Mouse (Mus musculus) forelimb bud, embryonic 11.5 days (tissue): ENCODE data around the gene Slc9a2.

ENCODE experiments used
- DNase-seq: peaks from one replicate; pipeline ENCODE4 v3.0.0-alpha.2; 2012; ENCODE audit warnings: low read depth, low spot score

The Slc9a2 gene

GRCm38 (mm10) chr1:40785876-40786445 is 105.6 kb downstream of the Slc9a2 start:
- no peak for DNase-seq

DNA sequence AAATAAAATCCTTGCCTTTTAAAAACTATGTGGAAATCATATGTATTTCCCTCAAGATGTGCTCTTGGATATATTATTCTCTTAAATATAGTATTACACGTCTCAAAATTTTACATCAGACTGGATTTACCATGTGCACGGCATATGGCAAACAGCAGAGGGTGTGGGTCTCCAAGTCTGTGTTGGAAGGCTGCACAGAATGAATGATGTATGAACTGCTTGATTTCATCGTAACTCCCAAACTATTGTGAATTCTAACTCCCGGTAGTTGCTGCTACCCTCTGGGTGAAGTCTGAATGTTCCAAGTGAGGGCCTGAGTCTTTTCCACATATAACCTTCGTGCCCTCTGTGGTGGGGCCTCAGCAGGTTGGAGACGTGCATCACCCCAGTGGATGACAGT is 108.6 kb downstream of the Slc9a2 start:
- DNase-seq: no peak

GRCm38 (mm10) chr1:40789666-40790233 is 109.4 kb downstream of the Slc9a2 start:
- DNase-seq: no peak

DNA sequence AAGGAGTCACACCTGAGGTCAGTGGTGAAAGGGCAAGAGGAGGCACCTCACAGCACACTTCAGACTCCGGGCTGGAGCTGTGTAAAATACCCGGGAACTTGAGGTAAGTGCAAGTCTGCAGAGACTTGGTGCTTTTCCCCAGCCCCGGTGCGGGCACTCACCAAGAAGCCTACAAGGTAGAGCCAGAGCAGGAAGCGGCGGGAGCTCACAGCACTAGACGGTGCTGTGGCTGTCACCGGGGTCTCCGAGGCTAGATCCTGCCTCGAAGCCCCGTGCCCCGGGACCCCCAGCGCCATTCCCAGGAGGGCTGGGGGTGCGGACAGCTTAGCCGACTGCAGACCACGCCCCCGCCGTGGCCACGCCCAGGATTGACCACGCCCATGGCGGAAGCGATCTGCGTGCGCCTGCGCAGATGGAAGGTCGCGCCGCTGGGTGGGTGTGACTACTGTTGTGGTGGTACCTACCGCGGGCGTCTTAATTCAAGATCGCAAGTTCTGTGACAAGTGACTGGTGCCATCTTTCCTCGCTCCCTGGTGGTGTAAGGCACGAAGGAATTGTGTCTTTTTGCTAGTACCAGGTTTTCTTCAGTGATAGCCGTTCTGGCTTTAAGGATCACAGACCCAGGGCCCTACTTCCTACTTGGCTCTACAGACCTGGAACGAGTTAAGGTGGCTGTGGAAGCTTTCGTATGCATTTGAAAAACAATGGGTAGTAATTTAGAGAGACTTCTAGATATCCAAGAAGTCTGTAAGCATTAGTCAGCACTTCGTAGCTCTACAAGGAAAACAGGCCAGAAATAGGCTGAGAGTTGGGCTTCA is 110.2 kb downstream of the Slc9a2 start, which contains the start of gene Mfsd9:
Gene Mfsd9, minus strand, starts transcription at position 364 of the 818 bp plus-strand sequence.
- DNase-seq: peak; percentile 91

DNA sequence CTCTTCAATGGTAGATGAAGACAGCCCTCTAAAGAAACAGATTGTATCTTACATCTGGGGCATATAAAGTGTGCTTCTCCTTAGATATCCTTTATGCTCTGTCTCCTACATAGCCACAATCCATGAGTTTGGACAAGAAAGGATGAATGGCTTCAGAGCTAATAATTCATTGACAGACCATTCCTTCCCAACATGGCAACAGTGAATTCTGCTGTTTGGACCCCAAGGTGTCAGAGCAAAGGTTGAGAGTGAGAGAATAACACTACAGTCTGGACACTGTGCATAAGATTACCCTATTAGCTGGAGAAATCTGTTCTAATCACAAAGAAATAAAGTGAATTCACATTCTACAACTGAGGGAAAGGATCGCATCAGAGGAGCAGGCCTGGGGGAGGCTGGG is 115.1 kb downstream of the Slc9a2 start:
- DNase-seq: no peak

- DNase-seq: peak; percentile 49
Measured at GRCm38 (mm10) chr1:40797348-40797747, 117.0 kb downstream of the Slc9a2 start.

DNA sequence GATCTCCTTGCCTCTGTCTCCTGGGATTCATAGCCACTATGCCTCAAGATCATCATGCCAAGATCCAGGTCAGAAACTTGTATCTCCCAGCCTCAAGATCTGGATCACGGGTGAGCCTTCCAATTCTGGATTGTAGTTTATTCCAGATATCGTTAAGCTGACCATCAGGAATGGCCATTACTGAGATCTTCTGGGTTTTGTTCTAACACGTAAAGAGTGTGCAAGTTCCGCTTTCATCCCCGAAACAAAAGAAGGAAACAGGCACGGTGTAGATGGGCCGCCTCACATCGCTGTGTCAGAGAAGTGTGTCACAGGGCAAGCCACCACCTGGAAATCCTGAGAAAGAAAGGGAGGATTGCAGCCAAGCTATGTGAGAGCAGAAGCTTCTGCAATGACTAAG is 118.7 kb downstream of the Slc9a2 start:
- DNase-seq: no peak

GRCm38 (mm10) chr1:40800908-40801307 is 120.5 kb downstream of the Slc9a2 start:
- DNase-seq: no peak

- peak; percentile 57 for DNase-seq
Measured at GRCm38 (mm10) chr1:40802759-40803158, 122.4 kb downstream of the Slc9a2 start.

DNA sequence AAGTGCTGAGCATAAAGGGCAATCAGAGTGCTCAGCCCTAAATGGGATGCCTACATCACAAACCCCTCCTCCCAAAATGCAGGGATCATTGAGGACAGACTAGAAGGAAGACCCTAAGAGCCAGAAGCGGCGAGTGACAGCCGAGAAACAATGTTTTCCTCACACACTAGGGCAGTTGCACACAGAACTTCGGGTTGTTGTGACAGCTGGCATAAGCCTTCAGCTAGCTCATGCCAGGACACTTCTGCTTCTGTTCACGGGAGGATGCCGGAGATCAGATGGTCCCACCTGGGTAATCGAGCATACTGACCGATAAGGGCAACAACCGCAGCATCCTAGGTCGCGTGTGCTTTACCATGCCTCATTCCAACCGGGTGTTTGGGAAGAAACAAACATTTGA is 123.7 kb downstream of the Slc9a2 start:
- no peak for DNase-seq

GRCm38 (mm10) chr1:40805351-40805750 is 125.0 kb downstream of the Slc9a2 start, which contains the start of gene Tmem182:
TSS of gene Tmem182 (plus strand) at chr1:40805601.
- DNase-seq: no peak

- DNase-seq: no peak
Measured at GRCm38 (mm10) chr1:40805891-40806290, 125.5 kb downstream of the Slc9a2 start.

GRCm38 (mm10) chr1:40808643-40809042 is 128.3 kb downstream of the Slc9a2 start:
- DNase-seq: no peak

- DNase-seq: peak; percentile 19
Measured at GRCm38 (mm10) chr1:40815071-40815845, 134.9 kb downstream of the Slc9a2 start.
